Mouse (Mus musculus): ENCODE results near the gene Picalm.

The Picalm gene

DNA sequence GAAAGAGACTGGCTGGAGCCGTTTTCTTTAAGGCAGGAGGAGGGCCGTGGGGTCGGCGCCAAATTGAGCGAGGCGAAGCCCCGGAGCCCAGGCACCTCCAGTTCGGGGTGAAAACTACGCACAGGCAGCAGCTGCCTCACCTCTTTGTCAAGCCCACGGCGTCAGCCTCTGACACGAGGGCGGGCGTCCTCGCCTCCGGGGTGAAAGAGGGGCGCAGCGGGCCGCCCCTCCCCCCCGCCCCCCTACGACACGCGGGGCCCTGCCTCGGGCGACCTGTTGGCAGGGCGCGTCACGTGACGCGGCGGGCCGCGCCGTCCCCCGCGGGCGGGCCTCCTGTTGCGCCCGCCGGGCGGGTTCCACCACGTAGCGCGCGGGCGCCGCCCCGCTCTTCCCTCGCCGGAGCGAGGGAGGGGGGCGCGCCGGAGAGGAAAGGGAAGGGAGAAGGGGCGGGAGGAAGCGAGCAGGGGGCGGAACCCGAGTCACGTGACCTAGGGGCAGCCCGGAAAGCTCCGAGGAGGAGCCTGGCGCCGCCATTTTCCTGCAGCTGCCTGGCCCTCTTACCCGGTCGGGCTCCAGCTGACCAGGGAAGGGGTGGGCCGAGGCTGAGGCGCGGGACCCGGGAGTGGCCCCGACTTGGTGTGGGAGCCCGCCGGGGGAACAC lies at the start of gene Picalm:
Gene Picalm, plus strand, starts transcription at position 482 of the 661 bp plus-strand sequence.
- DNase-seq, result peak; percentile 99

DNA sequence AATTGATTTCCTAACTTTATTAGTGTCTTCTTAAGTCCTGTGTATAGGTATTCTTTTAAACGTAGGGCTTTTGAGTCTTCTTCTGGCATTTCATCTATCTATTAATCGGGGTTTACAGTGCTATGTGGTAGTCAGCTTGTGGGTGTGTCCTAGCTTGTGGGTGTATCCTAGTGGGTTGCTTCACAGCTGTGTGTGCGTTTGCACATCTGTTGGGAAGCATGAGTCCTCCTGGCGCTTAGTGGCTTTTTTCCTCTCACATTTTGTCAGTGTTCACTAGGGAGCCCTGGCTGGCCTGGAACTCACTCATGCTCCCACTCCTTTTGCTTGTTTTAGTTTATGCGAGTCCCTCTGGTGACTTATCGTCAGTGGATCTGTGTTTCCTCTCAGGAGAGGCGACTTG lies 46.2 kb upstream of the Picalm start:
- peak; percentile 69 for DNase-seq

DNA sequence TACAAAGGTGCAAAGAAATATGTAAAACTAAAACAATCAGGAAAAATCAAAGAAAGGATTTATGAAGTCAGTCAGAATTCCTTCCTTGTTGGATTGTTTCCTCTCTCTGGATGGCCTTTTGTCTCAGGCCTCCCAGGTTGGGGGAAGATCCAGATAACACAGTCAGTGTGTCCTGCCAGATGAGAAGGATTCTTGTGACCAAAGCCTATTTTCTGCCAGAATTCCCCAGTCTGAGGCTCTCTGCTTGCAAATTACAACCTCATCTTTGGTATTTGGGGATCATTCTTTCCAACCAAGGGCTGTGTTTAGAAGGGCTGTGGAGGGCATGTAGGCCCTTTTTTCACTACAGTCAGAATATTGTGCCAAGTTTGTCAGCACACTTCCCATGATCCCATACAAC lies 45.5 kb upstream of the Picalm start:
- DNase-seq, result no peak

DNA sequence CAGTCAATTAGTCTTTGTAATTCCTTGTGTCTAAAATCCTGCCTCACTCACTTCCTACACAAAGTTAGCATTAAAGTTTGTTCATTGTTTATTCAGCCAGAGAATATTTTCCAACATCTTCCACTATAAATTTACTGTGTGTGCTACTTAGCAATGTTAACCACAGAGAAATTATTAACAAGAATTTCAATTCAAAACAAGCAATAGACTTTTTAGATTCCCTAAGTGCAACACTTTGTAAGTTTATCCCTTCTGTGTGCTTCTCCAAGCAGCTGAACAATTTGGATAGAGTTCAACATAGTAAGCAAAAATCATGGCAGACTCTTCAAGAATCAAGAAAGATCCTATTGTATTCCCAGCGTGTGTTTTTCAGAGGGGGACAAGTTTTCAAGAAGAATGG lies 44.3 kb upstream of the Picalm start:
- no peak for DNase-seq

DNA sequence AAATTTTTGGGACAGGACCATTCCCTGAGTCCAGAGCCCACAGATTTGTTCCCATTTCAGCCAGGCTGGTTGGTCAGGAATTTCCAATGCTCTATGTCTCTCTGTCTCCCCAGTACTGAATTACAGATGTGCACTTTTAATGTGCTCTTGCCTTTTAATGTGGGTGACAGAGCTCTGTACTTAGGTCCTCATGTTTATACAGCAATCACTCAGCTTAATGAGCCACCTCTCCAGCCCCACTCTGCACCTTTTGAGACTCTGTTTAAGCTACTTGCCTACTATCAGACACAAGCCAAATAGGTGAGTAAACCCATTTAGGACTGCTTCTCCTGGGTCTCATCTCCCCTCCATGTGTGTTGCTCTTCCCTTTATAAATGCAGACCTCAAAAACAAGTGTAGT lies 43.2 kb upstream of the Picalm start:
- DNase-seq, result no peak

DNA sequence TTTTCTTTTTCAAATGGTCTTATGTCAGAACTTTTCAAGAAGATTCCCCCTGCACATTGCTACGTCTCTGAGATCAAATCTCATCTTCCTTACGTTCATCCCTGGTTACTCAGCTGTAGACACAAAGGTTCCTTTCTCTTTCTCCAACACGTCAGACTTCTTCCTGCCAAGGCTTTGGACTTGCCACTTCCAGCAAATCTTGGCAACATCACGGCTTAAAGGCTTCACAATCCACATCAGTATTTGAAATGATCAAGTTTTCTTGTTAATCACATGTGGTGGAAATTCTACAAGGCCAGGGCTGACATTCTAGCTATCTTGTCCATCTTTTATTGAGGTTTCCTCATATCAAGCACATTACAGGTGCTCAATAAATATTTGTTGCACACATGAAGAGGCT lies 39.0 kb upstream of the Picalm start:
- no peak for DNase-seq

DNA sequence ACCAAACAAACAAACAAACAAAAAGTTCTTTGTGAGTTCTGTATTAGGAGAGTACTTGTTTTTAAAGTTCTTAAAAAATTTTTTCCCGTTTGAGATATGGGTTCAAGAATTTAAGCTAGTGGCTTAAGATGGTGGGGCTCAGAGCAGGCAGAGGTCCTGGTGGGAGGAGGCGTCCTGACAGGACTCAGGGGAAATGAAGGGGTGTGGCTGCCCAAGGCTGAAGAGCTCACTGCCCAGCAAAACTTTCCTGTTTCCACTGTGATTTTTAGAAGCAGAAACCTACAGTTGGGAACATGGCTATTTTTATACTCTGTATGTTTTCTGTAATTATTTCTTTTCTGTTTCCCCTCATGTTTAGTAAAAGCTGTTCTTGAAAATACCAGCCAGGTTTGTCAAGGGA lies 38.3 kb upstream of the Picalm start:
- DNase-seq, result peak; percentile 52

DNA sequence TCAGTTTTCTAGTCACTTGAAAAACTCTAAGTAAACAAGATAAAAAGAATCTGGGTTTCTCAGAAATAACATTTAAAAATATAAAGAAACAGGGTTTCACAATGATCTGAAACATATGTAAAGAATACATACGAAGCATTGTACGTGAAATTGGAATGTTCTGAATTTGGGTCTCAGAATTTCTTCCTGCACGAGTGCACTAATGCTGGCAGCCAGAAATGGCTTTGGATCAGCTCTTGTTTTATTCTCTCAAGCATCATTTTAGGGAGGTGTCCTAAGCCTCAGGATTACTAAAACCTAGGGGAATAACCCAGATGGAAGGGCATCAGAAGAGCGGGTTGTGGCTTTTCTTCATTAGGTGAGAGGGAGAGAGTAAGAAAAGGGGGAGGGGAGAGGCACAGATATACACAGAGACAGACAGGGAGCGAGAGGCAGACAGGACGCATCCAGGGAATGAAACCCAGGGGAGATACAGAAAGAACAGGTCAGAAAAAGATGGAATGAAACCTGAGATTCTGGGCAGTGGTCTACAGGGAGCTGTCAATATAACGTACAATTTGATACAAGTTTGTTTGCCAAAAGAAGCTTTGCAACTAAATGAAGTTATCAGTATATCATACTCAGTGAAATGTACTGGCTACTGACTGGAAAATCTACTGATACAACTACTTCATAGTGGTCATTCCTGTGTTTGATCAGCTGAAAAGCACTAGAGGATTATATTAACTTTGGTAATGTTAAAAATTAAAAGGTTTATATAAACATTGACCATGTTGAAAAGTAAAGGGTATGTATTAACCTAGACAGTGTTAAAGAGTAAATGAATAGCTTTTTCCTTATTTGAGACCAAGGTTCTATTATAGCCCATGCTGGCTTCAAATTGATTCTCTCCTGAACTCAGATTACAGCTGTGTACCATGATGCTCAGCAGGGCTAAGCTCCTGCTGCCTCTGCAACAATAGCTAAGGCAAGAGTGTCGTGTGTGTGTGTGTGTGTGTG lies 37.3 kb upstream of the Picalm start:
- no peak for DNase-seq

DNA sequence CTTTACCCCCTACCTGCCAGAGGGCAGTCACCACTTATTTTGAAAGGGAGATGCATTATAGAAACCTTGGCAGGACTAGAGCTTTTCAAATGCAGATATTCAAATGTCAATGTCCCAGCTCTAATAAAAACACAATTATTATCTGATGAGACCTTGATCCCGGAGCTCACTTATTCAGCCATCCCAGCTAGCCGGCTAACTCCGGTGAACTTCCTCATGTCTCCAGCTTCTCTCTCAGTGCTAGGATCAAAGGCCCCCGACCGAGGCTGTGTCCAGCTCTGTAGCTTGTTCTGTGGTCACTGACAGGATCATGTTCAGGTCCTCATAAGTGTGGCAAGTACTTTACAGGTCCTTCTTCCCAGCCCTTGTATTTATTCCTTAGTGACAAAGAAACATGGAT lies 34.9 kb upstream of the Picalm start:
- no peak for DNase-seq

DNA sequence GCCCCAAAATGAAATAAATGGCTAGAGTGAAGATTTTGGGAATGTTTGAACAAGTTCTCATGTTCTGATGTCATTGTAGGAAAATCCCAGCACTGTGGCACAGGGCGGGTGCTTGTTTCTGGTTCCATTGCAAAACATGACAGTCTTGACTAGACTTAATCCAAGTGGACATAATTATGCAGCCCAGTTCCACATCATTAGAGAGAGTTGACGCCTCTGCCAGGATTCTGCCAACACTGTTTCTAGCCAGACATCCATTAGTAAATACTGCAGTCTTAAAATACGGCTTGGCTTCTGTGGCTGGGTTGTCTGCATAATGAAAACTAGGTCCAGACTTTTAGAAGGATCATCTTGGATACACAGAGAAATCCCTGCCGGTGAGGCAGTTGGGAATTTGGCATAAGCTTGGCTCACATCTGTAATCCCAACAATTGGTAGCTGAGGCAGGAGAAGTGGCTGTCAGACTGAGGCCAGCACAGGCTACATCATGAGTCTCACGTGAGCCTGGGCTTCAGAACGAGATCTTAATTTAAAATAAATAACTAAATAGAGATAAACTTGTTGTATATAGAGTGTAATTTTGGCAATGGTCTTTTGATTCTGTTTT lies 34.1 kb upstream of the Picalm start:
- DNase-seq, result no peak

DNA sequence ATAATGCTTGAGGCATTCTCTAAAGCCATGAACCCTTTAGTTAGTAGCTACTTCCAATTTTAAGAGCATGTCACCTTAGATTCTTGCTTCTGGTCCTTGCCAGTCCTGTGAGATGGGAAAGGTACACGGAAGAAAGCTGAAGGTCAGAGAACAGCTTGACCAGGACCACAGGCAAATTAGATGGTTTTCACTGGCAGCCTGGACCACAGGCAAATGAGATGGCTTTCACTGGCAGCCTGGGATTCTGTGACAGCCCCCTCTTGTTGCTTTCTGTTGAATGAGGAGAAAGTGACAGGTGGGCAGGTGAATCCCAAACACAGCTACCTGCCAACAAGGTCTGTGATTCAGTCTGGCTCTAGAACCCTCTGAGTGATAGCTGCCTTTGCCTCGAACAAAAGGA lies 33.4 kb upstream of the Picalm start:
- no peak for DNase-seq

DNA sequence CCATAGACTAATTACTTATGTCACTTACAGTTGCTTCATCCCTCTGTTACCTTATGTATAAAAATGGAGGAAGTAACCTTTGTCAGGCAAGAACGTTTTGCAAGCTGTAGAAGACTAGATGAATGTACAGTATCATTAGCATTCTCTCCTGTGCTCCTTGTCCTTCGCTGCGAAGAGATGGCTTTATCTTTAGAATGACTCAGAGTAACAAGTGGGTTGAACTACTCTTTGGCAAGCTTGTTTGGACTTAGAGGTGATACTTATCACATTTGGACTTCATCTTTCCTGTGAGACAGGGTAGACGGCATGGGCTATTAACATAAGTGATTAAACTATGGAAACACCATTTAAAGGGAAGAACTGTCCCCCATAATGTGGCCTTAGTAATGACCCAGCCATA lies 31.8 kb upstream of the Picalm start:
- DNase-seq, result no peak

DNA sequence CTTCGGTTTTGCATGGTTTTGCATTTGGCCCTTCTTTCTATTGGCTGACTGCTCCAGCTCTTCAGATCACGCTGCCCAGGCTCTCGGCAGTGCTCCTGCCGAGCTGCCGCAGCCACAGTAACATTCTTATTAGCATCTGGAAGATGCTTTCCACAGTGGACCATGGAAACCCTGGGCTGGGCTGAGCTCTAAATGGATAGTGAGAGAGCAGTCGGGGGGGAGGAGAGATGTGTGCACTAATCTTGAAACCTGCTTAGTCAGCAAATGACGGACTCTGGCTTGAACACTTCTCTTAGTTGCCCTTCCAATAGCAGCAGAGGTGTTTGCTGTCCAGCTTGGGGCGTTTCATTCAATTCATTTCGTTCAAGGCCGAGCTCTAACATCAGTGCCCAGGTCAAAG lies 30.8 kb upstream of the Picalm start:
- DNase-seq, result no peak

DNA sequence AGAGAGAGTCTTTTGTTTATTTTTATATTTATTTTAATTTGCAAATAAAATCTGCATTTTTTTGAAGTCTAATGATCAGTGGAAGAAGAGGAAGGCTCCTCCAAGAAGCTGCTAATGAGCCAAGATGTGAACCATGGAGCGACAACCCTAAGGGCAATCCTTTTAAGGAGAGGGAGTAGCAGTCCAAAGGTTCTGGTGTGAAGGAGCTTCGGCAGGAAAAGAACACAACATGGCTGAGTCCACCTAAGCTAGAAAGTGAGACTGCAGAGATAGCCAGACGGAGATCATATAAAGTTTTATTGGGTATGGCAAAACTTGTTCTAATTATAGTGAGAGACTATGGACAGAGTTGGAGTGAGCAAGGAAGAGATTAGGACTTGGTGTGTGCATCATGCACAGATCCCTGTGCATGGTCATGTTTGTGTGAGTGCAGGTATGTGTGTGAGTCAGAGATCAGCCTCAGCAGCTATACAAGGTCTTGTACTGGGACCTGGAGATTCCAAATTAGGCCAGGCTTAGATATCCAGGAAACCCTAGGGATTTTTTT lies 29.3 kb upstream of the Picalm start:
- DNase-seq, result no peak

DNA sequence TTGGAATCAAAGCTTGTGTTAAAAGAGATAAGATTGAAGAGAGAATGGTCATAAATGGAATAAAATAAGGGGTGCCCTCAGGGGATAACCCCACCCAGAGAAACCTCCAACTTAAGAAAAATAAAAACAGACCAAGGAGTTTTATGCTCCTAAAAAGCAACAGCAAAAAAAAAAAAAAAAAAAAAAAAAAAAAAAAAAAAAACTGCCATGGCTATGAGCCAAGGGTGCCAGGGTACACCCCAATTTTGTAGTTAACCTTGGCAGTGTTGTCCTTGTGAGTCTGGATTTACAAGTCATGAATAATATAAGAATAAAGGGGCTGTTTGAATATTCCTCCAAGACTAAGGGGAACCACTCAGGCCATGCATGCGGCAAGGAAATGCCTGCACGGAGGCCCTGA lies 13.9 kb upstream of the Picalm start:
- DNase-seq, result no peak

DNA sequence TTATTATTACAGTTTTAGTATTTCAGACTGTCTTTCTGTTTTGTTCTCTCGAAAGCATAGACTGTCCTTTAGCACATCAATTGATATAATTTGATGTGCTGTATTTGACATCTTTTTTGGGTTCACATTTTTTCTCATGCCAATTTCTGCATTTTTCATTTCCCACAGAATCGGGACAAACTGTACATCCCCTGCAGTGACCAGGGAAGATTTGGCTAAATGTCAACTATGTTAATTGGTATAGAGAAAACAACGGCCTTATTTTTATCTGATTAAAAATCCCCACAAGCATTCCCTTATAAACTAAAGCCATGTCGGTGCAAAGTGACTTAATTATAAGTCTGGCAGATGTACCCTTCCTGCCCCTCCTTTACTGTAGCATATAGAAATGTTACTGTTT lies 9.9 kb upstream of the Picalm start:
- no peak for DNase-seq

DNA sequence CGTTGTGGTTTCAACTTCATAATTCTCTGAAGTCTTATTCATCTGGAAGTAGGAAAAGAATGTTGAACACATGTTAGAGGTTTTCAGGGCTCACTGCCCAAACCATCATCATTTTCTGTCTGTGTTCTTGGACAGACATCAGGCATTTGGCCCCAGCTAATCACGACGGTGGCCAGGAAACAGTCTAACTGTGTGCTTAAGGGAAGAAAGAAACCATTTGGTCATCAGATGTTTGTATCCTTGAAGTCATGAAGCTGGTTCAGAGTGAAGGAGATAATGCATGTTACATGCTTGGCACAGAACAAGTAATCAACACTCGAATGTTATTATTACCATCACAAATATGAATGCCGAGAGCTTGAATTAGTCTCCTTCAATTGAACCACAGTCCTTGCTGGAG lies 5.0 kb upstream of the Picalm start:
- no peak for DNase-seq

DNA sequence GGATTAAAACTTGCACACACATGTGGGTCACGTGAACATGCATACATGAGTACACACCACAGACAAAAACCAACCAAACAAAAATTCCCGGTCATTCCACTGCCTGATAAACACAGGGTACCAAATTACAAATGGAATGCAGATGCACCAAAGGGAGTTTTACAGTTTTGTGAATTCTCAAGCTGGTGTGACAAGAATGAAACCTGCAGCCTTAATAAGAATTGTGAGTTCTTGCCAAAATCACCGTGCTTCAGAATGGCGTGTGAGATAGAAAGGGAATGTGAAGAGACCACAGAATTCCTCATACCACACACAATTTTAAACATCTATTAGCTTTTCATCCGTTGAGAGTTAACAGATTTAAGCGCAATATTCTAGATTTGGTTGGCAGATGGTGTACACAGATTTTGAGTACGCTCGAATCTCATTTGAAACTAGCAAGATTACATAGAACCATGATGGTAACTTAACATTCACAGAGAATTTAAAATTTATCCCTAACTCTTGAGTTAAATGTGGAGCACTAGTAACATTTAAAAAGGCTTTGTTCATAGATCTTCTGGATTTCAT lies 1.3 kb upstream of the Picalm start:
- no peak for DNase-seq

DNA sequence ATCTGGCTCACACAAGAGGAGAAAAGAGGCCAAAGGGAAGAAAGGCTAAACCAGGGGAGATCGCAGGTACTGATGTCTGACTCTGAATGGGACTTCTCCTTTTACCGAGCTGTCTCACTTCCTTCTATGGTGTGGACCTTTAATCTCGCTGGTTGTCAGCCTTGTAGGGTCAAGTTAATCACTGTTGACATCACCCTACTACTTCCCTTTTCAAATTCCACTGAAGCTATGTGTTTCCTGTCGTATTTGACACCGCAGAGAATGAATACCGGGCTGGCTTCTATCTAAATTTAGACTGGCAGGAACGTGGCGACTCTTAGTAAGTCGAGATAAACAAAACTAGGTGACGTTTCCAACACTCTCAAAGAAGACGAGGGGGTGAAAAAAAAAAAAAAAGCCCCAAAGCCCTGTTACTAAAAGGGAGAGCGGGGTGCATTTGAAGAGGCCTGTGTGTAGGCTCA lies 712 bp upstream of the Picalm start:
- DNase-seq, result no peak

DNA sequence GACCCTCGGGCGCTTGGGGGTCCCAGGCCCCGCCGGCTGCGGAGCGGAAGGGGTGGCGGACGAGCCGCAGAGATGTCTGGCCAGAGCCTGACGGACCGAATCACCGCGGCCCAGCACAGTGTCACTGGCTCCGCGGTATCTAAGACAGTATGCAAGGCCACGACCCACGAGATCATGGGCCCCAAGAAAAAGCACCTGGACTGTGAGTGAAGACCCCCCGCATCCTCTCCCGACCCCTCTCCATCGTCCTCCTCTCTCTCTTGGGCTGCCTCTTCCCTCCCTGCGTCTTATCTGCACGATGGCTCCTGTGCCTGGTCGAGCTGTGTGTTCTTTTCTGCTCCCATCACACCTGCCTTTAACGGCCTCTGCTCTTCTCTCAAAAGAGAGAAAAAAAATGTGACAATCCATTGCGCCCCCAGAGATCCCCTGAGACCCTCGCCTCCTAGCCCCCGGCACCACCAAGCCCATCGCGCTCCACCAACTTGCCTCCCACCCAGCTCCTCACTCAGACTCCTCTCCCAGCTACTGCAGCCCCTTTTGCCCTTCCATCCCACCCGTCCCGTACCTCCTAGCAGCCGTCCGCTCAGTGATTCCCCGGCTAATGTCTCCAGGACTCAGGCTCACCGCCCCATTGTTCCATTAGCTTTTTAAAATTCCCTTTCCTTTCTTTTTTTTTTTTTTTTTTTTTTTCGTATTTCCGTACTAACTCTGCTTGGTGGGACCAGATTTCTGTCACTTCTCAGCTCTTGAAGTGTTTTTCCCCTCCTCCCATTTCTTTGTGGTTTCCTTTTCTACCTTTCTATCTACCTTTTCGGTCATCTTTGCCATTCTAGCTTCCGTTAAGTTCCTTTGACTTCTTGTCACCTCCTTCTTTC lies 725 bp downstream of the Picalm start:
- peak; percentile 64 for DNase-seq

DNA sequence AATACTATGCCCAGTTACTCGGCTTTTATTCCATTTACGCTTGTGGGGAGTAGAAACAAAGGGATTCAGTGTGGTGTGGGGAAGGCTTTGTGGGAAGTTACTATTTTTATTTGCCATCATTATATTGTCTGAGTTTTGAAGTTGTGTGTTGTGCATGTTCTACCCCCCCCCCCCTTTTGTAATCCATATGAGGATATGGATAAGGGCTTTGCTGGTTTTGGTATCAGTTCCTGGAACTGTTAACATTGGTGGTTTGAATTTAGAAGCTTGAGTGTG lies 1.3 kb downstream of the Picalm start:
- DNase-seq, result no peak

DNA sequence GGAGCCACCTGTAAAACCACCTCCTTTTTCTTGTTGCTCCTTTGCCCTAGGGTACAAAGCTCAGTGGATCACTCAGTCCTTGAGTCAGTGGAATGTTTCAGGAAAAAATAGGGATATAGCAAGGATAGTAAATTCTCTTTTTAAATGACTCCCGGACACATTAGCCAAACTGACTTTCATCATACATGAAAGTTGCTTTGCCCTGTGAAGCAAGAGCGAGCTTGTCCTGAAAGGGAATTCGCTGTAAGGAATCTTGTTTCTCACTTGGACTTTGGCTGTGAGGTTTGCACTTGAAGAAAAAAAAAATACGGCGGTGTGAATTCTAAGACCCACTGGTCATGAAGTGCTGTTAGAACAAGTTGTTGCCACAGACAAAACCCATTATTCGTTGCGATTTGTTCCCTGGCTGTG lies 1.8 kb downstream of the Picalm start:
- DNase-seq, result no peak
